Mouse (Mus musculus) erythroblast, embryonic 14.5 days (primary cell): ENCODE measurements around the gene Arhgdib.

ENCODE experiments used
- GATA1 ChIP-seq: IDR thresholded peaks from 2 replicates; pipeline ENCODE4 v1.6.1; 2012; ENCODE audit warnings: low read length, inconsistent platforms, mixed read lengths
- TAL1 ChIP-seq: IDR thresholded peaks from 3 replicates; pipeline ENCODE4 v1.6.1; 2012; ENCODE audit warnings: low read length, inconsistent platforms, mixed read lengths

GRCm38 (mm10) chr6:136901010-136901409, 40.7 kb downstream of the Arhgdib start:
- no peak for TF ChIP-seq GATA1
- no peak for TF ChIP-seq TAL1
